Mouse (Mus musculus) myocyte (in vitro differentiated cells): Measurements from ENCODE around the gene Pld4.

Experiments
- E2F4 ChIP-seq: IDR thresholded peaks from one replicate; pipeline ENCODE4 v1.6.1; 2011; ENCODE audit warnings: mild to moderate bottlenecking, control low read depth, moderate library complexity; ENCODE audit not compliant: insufficient read depth
- MYOD1 ChIP-seq, 3 experiments: IDR thresholded peaks; one replicate each; pipeline ENCODE4 v1.6.1; 2011; ENCODE audit warnings: control low read depth in 2 of 3, low read depth in 2 of 3, mild to moderate bottlenecking in 2 of 3, moderate library complexity in 1 of 3; ENCODE audit not compliant: insufficient read length in 2 of 3, control insufficient read depth in 1 of 3
- MYOG ChIP-seq, 3 experiments: IDR thresholded peaks; one replicate each; pipeline ENCODE4 v1.6.1; 2011; ENCODE audit warnings: control low read depth in 2 of 3, low read depth in 2 of 3, mild to moderate bottlenecking in 2 of 3; ENCODE audit not compliant: insufficient read length in 2 of 3, control insufficient read depth in 1 of 3, insufficient read depth in 1 of 3
- POLR2A ChIP-seq: IDR thresholded peaks from one replicate; pipeline ENCODE4 v1.6.1; 2011; ENCODE audit warnings: low read depth, mild to moderate bottlenecking, control low read depth, moderate library complexity; ENCODE audit not compliant: insufficient read length
- TCF12 ChIP-seq: IDR thresholded peaks from one replicate; pipeline ENCODE4 v1.6.1; 2011; ENCODE audit warnings: mild to moderate bottlenecking, control low read depth; ENCODE audit not compliant: poor library complexity, insufficient read depth, severe bottlenecking
- USF1 ChIP-seq: IDR thresholded peaks from one replicate; pipeline ENCODE4 v1.6.1; 2011; ENCODE audit warnings: low read depth, mild to moderate bottlenecking, control low read depth, moderate library complexity

DNA sequence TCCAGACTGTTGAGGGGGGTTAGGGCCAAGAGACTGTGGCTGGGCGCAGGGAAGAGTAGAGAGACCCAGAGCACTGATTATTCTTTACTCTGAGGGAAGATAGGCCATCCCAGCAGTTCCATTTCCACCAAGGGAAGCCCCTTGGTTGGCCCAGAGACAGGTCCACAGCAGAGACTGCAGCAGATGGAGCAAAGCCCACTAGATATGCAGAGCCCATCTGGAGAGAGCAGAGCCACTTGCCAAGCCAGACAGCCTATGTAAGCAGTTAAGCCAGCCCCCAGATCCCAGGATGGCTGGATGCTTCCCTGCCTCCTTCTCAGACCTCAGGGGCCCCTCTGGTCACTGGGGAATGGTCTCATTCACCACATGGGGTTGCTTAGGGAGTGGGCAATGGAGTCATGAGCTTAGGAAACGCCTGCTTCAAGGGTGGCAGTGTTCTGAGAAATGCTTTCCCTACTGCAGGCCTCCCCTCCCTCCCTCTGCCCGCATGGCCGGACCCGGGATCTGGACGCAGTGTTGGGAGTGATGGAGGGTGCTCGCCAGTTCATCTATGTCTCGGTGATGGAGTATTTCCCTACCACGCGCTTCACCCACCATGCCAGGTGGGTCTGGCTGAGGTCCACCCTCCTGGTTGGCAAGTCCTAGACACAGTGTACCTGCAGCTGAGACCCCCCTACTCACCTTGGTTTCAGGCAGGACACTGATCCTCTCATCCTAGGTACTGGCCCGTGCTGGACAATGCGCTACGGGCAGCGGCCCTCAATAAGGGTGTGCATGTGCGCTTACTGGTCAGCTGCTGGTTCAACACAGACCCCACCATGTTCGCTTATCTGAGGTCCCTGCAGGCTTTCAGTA is 6.8 kb downstream of the Pld4 start:
- TF ChIP-seq POLR2A (no peak), E2F4 (no peak), USF1 (no peak), MYOD1 (IDR thresholded peaks at IDR 0.05; ENCODE audit: control insufficient read depth in 1 of 3, insufficient read length in 2 of 3, low read depth in 2 of 3) (no peak), TCF12 (no peak), MYOG (IDR thresholded peaks at IDR 0.05; ENCODE audit: control insufficient read depth in 1 of 3, insufficient read depth in 1 of 3, insufficient read length in 2 of 3, low read depth in 2 of 3) (no peak)
